Mouse (Mus musculus) T-helper 2 cell (primary cell): ENCODE results near the gene Diablo.

Experiments
- in situ Hi-C: fragments of 300-600 bp; cut with MboI, MseI; formaldehyde crosslinking; loops from one replicate; pipeline ENCODE4 v1.15.1; 2025; ENCODE audit warnings: high pct_unique_total_duplicates

The Diablo gene

DNA sequence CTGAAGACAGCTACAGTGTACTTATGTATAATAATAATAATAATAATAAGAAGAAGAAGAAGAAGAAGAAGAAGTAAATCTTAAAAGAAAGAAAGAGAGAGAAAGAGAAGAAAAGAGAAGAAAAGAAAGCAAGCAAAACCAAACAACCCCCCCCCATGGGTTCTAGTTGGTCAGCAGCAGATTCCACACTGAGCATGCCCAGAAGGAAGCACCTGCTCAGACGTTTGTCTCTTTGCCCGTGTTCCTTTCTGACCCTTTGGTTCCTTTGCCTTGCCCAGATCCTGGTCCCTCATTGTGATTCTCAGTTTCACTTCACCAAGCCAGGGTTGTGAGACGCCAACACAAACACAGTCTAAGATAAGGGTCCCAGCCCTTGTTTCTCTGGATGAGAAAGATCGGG, 22.0 kb downstream of the Diablo start:
- in situ Hi-C loops: no loop called here

DNA sequence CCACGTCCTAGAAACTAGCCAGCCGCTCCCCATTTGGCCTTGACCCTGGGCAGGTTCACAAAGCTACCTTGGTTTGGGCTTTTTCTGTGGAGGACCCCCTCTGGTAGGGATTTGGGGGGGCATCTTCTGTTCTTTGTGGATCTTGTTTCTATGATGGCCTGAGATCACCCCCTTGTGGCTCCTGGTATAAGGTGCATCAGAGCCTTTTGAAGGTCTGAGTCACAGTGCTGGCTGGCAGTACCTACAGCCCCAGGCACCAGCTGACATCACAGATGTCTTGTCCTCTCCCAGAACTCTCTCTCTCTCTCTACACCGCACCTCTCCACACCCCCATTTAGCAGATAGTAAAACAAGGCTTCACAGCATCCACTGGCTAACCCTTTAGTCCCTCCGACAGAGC, 24.3 kb downstream of the Diablo start:
- in situ Hi-C loops: loop anchor here (5.0 to 25.0 kb wide), 3 partner anchors 57 to 1263 kb away; no protein-coding TSS in a partner anchor

DNA sequence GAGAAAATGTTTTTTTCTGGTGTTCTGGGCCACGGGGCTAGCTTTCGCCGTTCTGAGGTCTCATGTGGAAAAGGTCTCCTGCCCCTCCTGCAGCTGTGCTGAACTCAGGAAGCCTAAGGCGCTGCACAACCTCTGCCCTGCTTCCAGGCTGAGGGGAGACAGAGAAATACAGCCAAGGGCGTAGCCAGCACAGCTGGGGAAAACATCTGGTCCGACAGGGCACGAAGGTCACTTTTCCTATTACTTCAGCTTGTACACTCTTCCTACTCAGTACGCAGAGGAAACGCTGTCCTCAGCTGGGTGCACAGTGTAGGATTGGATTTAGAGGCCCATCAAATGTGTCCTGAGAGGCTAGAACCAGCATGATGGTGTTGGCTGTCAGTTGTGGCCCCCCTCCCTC, 34.0 kb downstream of the Diablo start:
- in situ Hi-C loops: loop anchor here (10.0 to 25.0 kb wide), 2 partner anchors 115 to 1272 kb away; no protein-coding TSS in a partner anchor

DNA sequence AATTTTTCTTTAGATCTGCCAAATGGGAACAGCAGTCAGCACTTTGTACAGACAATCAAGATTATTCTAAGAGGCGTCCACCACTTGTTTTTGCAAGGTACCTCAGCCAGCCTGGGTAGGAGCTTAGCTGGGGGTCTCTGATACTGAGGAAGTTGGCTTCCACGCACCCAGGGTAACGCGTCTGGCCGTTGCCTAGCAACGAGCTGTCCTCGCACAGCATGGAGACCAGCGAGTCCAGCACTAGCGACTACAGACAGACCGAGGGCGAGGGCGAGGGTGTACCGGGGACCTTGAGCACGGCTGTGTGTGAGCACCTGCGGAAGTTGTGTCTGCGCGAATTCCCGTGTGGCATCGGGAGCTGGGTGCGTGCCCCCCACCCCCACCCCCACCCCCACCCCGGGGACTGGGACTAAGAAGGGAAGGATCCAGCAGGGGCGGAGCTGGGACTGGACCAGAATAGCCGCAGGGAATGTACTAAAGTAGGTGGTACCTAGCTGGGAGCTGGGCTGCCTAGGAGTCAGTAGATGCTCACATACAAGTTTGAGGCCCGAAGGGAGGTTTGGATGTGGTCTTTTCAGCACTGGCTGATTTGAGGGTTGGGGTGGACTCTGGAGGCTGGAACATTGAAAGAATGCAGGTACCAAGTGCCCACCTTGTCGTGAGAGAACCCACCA, 34.7 kb downstream of the Diablo start, which contains the start of the genes Lrrc43 and Il31:
Gene Lrrc43, plus strand, starts transcription at position 194 of the 674 bp plus-strand sequence.
Gene Il31, minus strand, starts transcription at position 378 of the 674 bp plus-strand sequence.
- in situ Hi-C loops: loop anchor here (25.0 kb wide), 1 partner anchor 1273 kb away; no protein-coding TSS in a partner anchor

DNA sequence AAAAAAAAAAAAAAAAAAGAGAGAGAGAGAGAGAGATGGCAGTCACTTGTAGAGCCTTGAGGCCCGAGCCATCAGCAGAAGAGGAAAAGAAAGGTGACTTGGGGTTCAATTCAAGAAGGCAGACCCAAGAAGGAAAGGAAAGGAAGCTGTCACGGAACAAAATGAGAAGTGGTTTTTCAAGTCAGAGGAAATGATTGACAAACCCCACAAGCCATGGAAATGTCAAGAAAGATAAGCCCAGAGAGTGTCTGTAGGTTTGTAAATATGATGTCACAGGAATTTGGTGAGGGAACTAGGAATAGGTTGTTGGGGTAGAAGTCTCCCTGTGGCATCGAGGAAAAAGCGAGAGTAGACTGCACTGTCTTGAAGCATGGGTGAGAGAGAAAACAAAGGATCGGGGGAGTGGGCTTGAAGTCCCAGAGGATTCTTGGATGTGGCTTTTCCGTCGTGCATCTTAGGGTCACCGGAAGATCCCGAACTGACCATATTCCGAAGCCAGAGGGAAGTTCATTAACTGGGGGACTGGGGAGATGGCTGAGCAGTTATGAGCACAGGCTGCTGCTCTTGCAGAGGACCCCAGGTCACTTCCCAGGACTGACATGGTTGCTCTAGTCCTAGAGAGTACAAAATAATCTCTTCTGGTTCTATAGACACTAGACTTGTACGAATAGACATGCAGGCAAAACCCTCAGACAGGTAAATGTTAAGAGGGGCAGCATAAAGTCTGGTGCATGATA, 36.1 kb downstream of the Diablo start:
- in situ Hi-C loops: loop anchor here (25.0 kb wide), 1 partner anchor 1274 kb away; no protein-coding TSS in a partner anchor

DNA sequence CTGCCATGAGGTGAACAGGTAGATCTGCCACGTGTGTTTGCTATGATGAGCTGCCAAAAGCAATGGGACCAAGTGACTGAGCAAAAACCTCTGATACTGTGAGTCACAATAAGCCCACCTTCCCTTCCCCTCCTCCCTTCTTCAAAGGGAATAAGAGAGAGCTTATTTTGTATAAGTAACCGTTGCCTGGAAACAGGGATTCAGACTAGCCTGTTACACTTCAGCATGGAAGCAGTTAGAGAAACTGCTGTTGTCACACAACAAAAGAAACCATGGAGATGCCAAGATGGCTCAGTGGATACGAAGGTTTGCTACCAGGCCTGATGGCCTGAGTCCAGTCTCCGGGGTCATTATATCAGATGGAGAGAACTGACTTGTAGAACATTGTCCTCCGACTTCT, 50.2 kb downstream of the Diablo start:
- in situ Hi-C loops: no loop called here

DNA sequence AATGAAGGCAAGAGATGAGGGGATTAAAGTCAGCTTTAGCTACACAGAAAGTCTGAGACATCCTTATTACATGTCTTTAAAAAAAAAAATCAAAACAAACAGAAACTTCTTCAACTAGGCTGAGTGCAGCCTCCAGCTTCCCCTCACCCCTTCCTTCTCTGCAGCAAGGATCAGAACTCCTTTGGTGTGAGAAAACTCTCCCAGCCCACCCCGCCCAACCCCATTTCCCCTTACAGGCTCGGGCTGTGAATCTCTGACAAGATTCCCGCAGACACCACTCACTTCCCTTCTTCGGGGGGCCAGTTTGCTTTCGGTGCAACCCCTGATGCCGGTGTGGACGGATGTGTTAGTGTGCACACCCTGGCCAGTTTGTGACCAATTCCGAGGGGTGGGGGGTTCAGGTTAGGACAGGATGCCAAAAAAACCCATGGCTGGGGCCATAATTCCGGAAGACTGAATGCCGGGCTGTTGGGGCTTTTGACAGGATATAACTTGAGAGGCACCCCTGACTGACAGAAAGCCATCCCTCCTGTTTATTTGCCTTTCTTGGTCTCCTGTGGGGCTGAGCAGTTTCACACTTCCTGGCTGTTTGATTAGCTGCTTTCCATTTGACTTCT, 53.1 kb downstream of the Diablo start:
- in situ Hi-C loops: no loop called here

DNA sequence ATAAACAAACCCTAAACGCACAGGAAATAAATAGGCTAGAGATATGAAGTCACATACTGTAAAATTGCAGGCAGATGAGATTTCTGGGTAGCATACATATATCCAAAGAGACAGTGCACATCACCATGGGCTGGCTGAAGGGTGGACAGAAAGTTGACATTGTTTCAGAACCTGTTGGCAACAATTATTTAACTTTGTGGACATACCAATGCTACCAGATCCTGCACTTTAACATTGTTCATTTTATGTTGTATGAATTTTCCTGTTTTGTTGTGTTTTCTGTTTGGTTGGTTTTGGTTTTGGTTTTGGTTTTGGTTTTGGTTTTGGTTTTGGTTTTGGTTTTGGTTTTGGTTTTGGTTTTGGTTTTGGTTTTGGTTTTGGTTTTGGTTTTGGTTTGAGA, 59.3 kb downstream of the Diablo start:
- in situ Hi-C loops: no loop called here

DNA sequence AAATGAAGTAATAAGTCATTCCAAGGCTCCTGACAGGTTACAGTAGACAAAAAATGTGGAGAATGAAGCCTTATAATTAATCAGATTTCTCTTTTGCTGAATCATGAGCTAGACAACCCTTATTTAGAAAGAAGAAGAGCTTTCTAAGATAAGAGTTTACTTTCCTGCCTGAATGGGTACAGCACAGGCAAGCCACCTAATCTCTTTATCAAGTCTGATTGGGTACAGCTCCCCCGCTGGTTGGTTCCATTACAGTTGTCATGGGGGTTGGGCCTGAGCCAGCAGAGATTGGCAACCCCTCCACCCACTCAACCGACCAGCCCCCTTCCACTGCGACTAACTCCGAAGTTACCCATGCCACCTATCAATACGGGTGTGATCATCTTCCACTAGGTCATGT, 62.6 kb downstream of the Diablo start:
- in situ Hi-C loops: no loop called here
